Mouse (Mus musculus): ENCODE measurements around the gene Sema6b. TPM values are rescaled to one million over a fixed set of nuclear protein-coding genes. Genes with fewer than 3 reads are reported as not detected.

Sema6b gene
- 0.70 and 0.81 TPM in 2 replicates for polyA plus RNA-seq (2012)

DNA sequence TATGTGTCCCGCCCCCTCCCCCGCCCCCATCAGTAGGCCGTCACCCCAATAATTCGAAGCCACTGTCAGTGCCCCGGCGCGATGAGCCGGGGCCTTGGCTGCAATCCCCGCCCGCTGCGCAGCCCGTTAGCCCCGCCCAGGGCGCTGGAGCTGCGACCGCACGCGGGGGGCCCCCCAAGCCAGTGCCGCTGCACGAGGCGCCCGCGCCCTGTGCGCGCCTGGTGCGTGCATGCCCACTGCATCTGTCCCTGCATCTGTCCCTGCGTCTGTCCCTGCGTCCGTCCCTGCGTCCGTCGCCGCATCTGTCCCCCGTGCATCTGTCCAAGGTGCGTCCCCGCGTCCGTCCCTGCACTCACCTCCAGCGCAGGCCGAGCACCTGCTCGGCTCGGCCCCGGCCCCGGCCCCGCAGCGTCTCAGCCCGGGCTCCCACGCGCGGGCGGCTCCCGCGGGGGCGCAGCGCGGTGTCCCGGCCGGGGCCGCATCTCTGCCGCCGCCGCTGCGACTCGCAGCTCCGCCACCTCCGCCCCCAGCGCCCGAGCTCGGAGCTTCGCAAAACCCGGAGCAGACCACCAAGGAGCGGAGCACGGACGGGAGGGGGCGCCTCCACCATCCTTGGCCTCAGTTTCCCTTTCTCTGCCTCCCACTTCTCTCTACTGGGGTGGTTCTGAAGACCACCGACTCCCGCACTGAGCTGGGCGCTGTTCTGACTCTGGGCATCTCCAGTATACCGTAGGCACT, at the start of gene Sema6b:
Gene Sema6b, minus strand, starts transcription at position 486 of the 738 bp plus-strand sequence.
- TF ChIP-seq GATA1 (IDR thresholded peaks at IDR 0.05; ENCODE audit: low read length): no peak

DNA sequence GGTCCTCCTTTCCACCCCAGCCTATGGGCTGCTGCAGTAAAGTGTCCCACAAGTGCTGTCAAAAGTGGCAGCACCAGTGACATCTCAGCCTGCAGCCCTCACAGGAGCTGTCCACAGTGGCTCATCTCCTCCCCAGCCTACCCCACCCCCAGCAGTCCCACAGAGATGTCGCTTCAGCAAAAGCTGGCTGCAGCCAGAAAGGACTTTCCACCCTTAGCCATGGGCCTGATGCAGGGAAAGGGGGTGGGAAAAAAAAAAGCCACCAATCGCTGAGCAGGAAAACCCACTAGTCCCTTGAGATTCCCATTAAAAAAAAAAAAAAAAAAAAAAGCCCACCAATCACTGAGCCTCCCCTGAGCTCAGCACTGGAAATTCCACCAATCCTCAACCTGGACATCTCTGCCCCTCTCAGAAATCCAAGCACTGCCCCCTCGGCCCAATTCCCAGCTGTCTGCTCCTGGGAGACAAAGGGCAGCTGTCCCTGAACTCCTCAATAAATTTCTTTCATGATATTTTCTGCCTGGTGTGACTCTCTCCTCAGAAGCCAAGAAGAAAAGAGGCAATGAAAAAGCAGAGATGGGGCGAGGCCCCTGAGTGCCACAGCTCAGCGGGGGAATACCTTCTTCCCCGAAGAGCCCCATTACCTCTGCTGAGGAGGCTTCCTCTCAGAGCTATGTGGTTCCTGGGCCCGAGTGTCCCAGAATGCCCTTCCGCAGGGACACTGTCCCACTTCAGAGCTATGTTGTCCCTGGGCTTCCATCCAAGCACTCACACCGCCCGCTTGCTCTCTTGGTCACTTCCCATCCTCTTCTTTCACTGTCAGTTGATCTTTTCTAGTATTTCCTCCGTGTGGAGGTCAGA, 45.4 kb upstream of the Sema6b start:
- no peak for TF ChIP-seq GATA1 (IDR thresholded peaks at IDR 0.05; ENCODE audit: low read length)

GRCm38 (mm10) chr17:56183658-56184103, 43.5 kb upstream of the Sema6b start, which contains the start of gene Mydgf:
TSS of gene Mydgf (minus strand) at chr17:56183920.
- TF ChIP-seq GATA1 (IDR thresholded peaks at IDR 0.05; ENCODE audit: low read length): no peak

- no peak for TF ChIP-seq GATA1 (IDR thresholded peaks at IDR 0.05; ENCODE audit: low read length)
Measured at GRCm38 (mm10) chr17:56182975-56183657, 43.0 kb upstream of the Sema6b start.

DNA sequence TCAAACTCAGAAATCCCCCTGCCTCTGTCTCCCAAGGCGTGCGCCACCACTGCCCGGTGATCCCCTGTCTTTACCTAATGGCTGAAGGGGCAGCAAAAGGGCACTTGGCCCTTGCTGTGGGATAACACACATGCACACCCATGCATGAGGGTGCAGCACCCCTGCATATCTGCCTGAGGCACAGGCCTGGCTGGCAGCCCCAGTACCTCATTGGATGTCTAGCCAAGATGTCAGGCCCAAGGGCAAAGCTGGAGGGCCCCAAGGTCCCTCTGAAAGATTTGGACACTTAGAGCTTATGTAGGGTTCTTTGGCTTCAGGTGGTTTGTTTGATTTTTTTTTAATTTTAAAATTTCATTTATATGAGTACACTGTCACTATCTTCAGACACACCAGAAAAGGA, 35.3 kb upstream of the Sema6b start:
- TF ChIP-seq GATA1 (IDR thresholded peaks at IDR 0.05; ENCODE audit: low read length): no peak

DNA sequence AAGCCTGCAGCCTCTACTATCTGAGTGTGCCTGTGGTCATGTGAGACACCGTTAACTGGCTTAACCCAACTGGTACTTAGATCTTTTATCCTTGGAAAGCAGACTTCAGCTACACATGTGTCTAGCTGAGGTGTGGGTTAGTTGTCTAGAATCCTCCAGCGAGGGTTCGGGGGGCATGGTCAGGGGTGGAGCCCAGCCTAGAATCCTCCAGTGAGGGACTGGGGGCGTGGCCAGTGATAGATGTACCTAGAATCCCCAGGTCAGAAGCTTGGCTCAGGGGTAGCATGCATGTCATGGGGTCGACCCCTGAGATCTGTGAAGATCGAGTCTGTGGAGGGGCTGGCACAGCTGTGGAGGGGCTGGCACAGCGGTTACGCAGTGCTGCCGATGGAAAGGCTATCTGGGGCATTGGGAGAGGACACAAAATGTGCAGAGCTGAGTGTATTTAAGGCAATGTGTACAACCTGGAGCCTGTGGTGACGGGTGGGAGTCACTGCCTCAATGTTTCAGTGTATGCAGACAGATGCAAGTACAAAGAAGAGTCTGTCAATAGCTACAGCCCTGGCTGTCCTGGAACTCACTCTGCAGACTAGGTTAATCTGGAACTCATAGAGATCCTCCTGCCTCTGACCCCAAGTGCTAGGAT, 33.4 kb upstream of the Sema6b start:
- no peak for TF ChIP-seq GATA1 (IDR thresholded peaks at IDR 0.05; ENCODE audit: low read length)

- TF ChIP-seq GATA1 (IDR thresholded peaks at IDR 0.05; ENCODE audit: low read length): no peak
Measured at GRCm38 (mm10) chr17:56171881-56172280, 31.7 kb upstream of the Sema6b start.

DNA sequence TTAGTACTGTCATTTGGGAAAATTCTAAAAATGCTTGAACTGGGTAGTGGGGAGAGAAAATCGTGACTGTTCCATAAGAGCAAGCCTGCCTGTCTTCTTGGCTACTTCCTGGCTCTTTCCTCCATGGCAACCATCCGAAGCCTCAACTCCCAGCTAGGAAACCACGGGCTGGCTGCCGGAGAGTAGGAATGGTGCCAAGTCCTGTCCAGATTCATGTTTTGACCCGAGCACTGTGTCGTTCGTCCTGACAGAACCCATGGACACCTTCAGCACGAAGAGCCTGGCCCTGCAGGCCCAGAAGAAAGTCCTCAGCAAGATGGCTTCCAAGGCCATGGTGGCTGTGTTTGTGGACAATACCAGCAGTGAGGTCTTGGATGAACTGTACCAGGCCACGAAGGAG, 31.3 kb upstream of the Sema6b start:
- TF ChIP-seq GATA1 (IDR thresholded peaks at IDR 0.05; ENCODE audit: low read length): no peak

DNA sequence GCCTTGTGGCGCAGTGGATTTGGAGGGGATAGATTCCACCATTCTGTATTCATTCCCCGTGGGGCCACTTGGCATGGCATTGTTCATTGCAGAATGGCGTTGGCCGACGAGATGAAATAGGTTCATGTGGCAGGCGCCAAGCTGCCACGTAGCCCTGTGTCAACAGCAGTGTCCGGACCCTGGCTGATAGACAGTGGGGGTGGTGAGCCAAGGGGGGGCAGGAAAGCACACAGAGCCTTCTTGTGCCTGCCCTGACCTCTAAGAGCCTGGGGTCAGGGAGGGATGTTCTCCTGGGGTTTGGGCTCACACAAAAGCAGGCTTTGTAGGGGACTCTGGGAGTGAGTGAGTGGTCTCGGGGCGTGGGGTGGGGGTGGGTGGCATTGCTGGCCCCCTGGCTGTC, 30.5 kb upstream of the Sema6b start:
- no peak for TF ChIP-seq GATA1 (IDR thresholded peaks at IDR 0.05; ENCODE audit: low read length)

- no peak for TF ChIP-seq GATA1 (IDR thresholded peaks at IDR 0.05; ENCODE audit: low read length)
Measured at GRCm38 (mm10) chr17:56169830-56170229, 29.7 kb upstream of the Sema6b start.

GRCm38 (mm10) chr17:56165671-56166070, 25.5 kb upstream of the Sema6b start:
- TF ChIP-seq GATA1 (IDR thresholded peaks at IDR 0.05; ENCODE audit: low read length): no peak

DNA sequence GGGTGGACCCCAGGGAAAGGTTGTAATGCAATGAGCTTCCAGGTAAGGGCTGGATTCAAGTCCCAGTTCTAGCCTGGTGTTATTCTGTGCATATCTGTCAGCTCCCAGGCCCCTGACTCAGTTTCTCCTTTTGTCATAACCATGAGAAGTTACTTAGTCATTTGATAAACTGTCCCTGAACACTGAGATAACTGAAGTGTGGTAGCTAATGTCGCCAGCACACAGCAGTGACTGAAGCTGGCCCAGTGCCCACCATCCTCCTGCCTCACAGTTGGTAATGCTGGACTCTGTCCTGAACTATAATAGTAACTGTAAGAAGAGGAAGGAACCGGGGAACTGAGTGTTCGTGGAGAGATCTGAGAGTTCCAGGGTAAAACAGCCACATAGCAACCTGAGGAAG, 24.4 kb upstream of the Sema6b start:
- no peak for TF ChIP-seq GATA1 (IDR thresholded peaks at IDR 0.05; ENCODE audit: low read length)

GRCm38 (mm10) chr17:56163523-56164102, 23.5 kb upstream of the Sema6b start:
- TF ChIP-seq GATA1 (IDR thresholded peaks at IDR 0.05; ENCODE audit: low read length): no peak

DNA sequence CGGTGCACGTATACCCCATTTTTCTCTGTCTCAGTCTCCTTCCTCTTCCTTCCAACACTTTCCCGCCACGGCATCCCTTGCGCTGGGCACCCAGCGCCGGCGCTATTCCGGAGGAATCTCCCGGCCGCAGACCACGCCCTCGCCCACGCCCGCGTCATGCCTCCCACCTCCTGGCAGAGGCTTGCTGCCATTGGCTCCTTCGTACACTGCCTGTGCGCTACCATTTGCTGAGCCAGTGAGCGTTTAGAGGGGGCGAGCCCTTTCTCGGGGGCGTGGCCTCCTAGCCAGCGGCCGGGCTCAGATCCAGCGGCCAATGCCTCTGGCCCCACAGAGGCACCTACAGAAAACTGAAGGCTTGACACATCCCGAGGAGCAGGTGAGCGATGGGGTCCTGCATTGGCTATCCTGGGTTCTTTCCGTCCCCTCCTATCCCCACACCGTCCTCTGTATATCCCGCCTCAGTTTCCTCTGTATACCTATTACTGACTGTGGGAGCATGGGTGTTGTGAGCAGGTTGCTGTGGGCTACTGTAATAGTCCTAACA, 22.2 kb upstream of the Sema6b start, which contains the start of gene Tnfaip8l1:
Gene Tnfaip8l1, plus strand, starts transcription at position 247 of the 544 bp plus-strand sequence.
- no peak for TF ChIP-seq GATA1 (IDR thresholded peaks at IDR 0.05; ENCODE audit: low read length)

- TF ChIP-seq GATA1 (IDR thresholded peaks at IDR 0.05; ENCODE audit: low read length): no peak
Measured at GRCm38 (mm10) chr17:56159729-56160128, 19.6 kb upstream of the Sema6b start.
